Mouse (Mus musculus) CH12.LX (cell line): ENCODE results near the gene Fgfr2. TPM values are rescaled to one million over a fixed set of nuclear protein-coding genes. Genes with fewer than 3 reads are reported as not detected.

Experiments used
- DNase-seq: peaks from one replicate; pipeline ENCODE4 v3.0.0-alpha.2; 2013; ENCODE audit errors: extremely low read depth
- H3K27ac ChIP-seq: 2 replicates; pipeline ENCODE4 v1.5.1; 2012; ENCODE audit warnings: low read depth, mild to moderate bottlenecking, control low read depth, moderate library complexity; ENCODE audit not compliant: insufficient read depth
- H3K27me3 ChIP-seq: replicated peaks from 2 replicates; pipeline ENCODE3; 2012; ENCODE audit warnings: inconsistent platforms
- H3K36me3 ChIP-seq, 2 experiments: replicated peaks in 1 of 2; 2 replicates each; pipeline versions ENCODE3 to v1.6.1; 2012; ENCODE audit warnings: inconsistent platforms in 1 of 2, low read length in 1 of 2, mild to moderate bottlenecking in 1 of 2, mixed read lengths in 1 of 2, moderate library complexity in 1 of 2; ENCODE audit not compliant: control insufficient read depth in 1 of 2, insufficient read depth in 1 of 2
- H3K4me1 ChIP-seq, 2 experiments: 2 replicates each; pipeline ENCODE4 v1.6.1; 2012; ENCODE audit warnings: inconsistent platforms in 1 of 2, moderate library complexity in 1 of 2; ENCODE audit not compliant: insufficient read depth in 2 of 2, control insufficient read depth in 1 of 2
- H3K4me2 ChIP-seq: 2 replicates; pipeline ENCODE4 v1.6.1; 2012; ENCODE audit warnings: low read depth, mild to moderate bottlenecking, control low read depth; ENCODE audit not compliant: poor library complexity, insufficient read depth, severe bottlenecking
- H3K4me3 ChIP-seq, 3 experiments: fragments of 150-350 bp in 1 of 3; sonication (generic) in 1 of 3; replicated peaks in 1 of 3; 2 replicates each; pipeline versions ENCODE3 to v1.5.1; 2011 to 2012; ENCODE audit warnings: low read depth in 2 of 3, low read length in 2 of 3, mild to moderate bottlenecking in 2 of 3, moderate library complexity in 2 of 3, control low read depth in 1 of 3, improper control_type of control experiment in 1 of 3, inconsistent platforms in 1 of 3, mixed read lengths in 1 of 3; ENCODE audit not compliant: poor library complexity in 1 of 3
- H3K79me2 ChIP-seq: replicated peaks from 2 replicates; pipeline ENCODE4 v1.6.1; 2012; ENCODE audit warnings: mild to moderate bottlenecking, moderate library complexity; ENCODE audit not compliant: control insufficient read depth, poor library complexity, insufficient read depth, severe bottlenecking; ENCODE audit errors: extremely low read depth
- H3K9ac ChIP-seq: 2 replicates; pipeline ENCODE4 v1.6.1; 2012; ENCODE audit warnings: low read depth, mild to moderate bottlenecking, control low read depth, moderate library complexity; ENCODE audit not compliant: insufficient read depth
- H3K9me3 ChIP-seq: replicated peaks from 2 replicates; pipeline ENCODE3; 2012; ENCODE audit warnings: low read length, inconsistent platforms, mixed read lengths
- BHLHE40 ChIP-seq: IDR thresholded peaks from 2 replicates; pipeline ENCODE4 v1.6.1; 2011; ENCODE audit warnings: mild to moderate bottlenecking, low read depth, low read length, improper control_type of control experiment
- CHD2 ChIP-seq: IDR thresholded peaks from 2 replicates; pipeline ENCODE4 v1.6.1; 2011; ENCODE audit warnings: low read length, improper control_type of control experiment
- CTCF ChIP-seq, 2 experiments: IDR thresholded peaks in 1 of 2; conservative IDR thresholded peaks in 1 of 2; 2 replicates each; pipeline ENCODE4 v1.5.1; 2011 to 2012; ENCODE audit warnings: low read depth in 2 of 2, low read length in 2 of 2, improper control_type of control experiment in 1 of 2, inconsistent platforms in 1 of 2, mild to moderate bottlenecking in 1 of 2, moderate library complexity in 1 of 2
- EP300 ChIP-seq: IDR thresholded peaks from 2 replicates; pipeline ENCODE4 v1.6.1; 2011; ENCODE audit warnings: low read length, improper control_type of control experiment
- ETS1 ChIP-seq: conservative IDR thresholded peaks from 2 replicates; pipeline ENCODE4 v1.6.1; 2012; ENCODE audit warnings: low read depth, mild to moderate bottlenecking, inconsistent platforms, low read length, improper control_type of control experiment, moderate library complexity
- GABPA ChIP-seq: IDR thresholded peaks from 2 replicates; pipeline ENCODE4 v1.6.1; 2012; ENCODE audit warnings: low read depth, low read length, improper control_type of control experiment, inconsistent platforms; ENCODE audit not compliant: insufficient replicate concordance
- HCFC1 ChIP-seq: IDR thresholded peaks from 2 replicates; pipeline ENCODE4 v1.6.1; 2012; ENCODE audit warnings: low read depth, mild to moderate bottlenecking, inconsistent platforms, low read length, improper control_type of control experiment
- IRF4 ChIP-seq: IDR thresholded peaks from 2 replicates; pipeline ENCODE4 v1.6.1; 2014; ENCODE audit warnings: low read depth, mild to moderate bottlenecking, inconsistent platforms, low read length, improper control_type of control experiment
- JUN ChIP-seq: IDR thresholded peaks from 2 replicates; pipeline ENCODE4 v1.6.1; 2011; ENCODE audit warnings: low read depth, mild to moderate bottlenecking, low read length, improper control_type of control experiment, moderate library complexity; ENCODE audit not compliant: insufficient read depth
- JUND ChIP-seq: conservative IDR thresholded peaks from 2 replicates; pipeline ENCODE4 v1.6.1; 2011; ENCODE audit warnings: low read depth, low read length, improper control_type of control experiment
- KAT2A ChIP-seq: IDR thresholded peaks from 2 replicates; pipeline ENCODE4 v1.6.1; 2012; ENCODE audit warnings: low read length, improper control_type of control experiment, inconsistent platforms; ENCODE audit not compliant: insufficient replicate concordance
- MAFK ChIP-seq: IDR thresholded peaks from 2 replicates; pipeline ENCODE4 v1.6.1; 2011; ENCODE audit warnings: low read length, improper control_type of control experiment; ENCODE audit not compliant: insufficient replicate concordance
- MAX ChIP-seq: IDR thresholded peaks from 2 replicates; pipeline ENCODE4 v1.6.1; 2011; ENCODE audit warnings: low read length, improper control_type of control experiment
- MAZ ChIP-seq: IDR thresholded peaks from 2 replicates; pipeline ENCODE4 v1.6.1; 2012; ENCODE audit warnings: low read depth, mild to moderate bottlenecking, inconsistent platforms, low read length, improper control_type of control experiment, moderate library complexity
- MEF2A ChIP-seq: IDR thresholded peaks from 2 replicates; pipeline ENCODE4 v1.6.1; 2014; ENCODE audit warnings: low read depth, mild to moderate bottlenecking, inconsistent platforms, low read length, improper control_type of control experiment, borderline replicate concordance
- MXI1 ChIP-seq: IDR thresholded peaks from 2 replicates; pipeline ENCODE4 v1.6.1; 2011; ENCODE audit warnings: mild to moderate bottlenecking, low read depth, low read length, improper control_type of control experiment
- NELFE ChIP-seq: IDR thresholded peaks from 2 replicates; pipeline ENCODE4 v1.6.1; 2011; ENCODE audit warnings: low read depth, low read length, improper control_type of control experiment
- NRF1 ChIP-seq: IDR thresholded peaks from 2 replicates; pipeline ENCODE4 v1.6.1; 2014; ENCODE audit warnings: low read depth, mild to moderate bottlenecking, inconsistent platforms, low read length, improper control_type of control experiment, moderate library complexity
- PAX5 ChIP-seq: IDR thresholded peaks from 2 replicates; pipeline ENCODE4 v1.6.1; 2012; ENCODE audit warnings: low read length, inconsistent platforms, mixed read lengths
- POLR2A ChIP-seq: IDR thresholded peaks from 2 replicates; pipeline ENCODE4 v1.6.1; 2011; ENCODE audit warnings: low read depth, mild to moderate bottlenecking, improper control_type of control experiment, low read length
- POLR2AphosphoS2 ChIP-seq: IDR thresholded peaks from 2 replicates; pipeline ENCODE4 v1.6.1; 2011; ENCODE audit warnings: low read depth, low read length, improper control_type of control experiment
- RAD21 ChIP-seq: IDR thresholded peaks from 2 replicates; pipeline ENCODE4 v1.6.1; 2011; ENCODE audit warnings: low read depth, mild to moderate bottlenecking, low read length, improper control_type of control experiment, moderate library complexity
- RCOR1 ChIP-seq: conservative IDR thresholded peaks from 2 replicates; pipeline ENCODE4 v1.6.1; 2012; ENCODE audit warnings: low read depth, mild to moderate bottlenecking, inconsistent platforms, low read length, improper control_type of control experiment
- SMC3 ChIP-seq: IDR thresholded peaks from 2 replicates; pipeline ENCODE4 v1.6.1; 2011; ENCODE audit warnings: low read depth, low read length, improper control_type of control experiment
- TBP ChIP-seq: conservative IDR thresholded peaks from 2 replicates; pipeline ENCODE4 v1.6.1; 2011; ENCODE audit warnings: low read depth, low read length, improper control_type of control experiment
- UBTF ChIP-seq: IDR thresholded peaks from 2 replicates; pipeline ENCODE4 v1.6.1; 2012; ENCODE audit warnings: low read depth, mild to moderate bottlenecking, inconsistent platforms, low read length, improper control_type of control experiment, moderate library complexity
- USF2 ChIP-seq: conservative IDR thresholded peaks from 2 replicates; pipeline ENCODE4 v1.6.1; 2011; ENCODE audit warnings: low read depth, low read length, improper control_type of control experiment
- ZC3H11A ChIP-seq: IDR thresholded peaks from 2 replicates; pipeline ENCODE4 v1.6.1; 2012; ENCODE audit warnings: low read depth, mild to moderate bottlenecking, inconsistent platforms, low read length, improper control_type of control experiment
- ZKSCAN1 ChIP-seq: IDR thresholded peaks from 2 replicates; pipeline ENCODE4 v1.6.1; 2012; ENCODE audit warnings: low read depth, inconsistent platforms, low read length, improper control_type of control experiment, borderline replicate concordance
- ZMIZ1 ChIP-seq: IDR thresholded peaks from 2 replicates; pipeline ENCODE4 v1.6.1; 2012; ENCODE audit warnings: low read depth, mild to moderate bottlenecking, inconsistent platforms, low read length, improper control_type of control experiment
- ZNF384 ChIP-seq: IDR thresholded peaks from 2 replicates; pipeline ENCODE4 v1.6.1; 2012; ENCODE audit warnings: low read depth, low read length, improper control_type of control experiment, inconsistent platforms
- dilution Hi-C: fragments of 300-500 bp; cut with MboI; formaldehyde crosslinking; loops from 2 replicates; pipeline ENCODE4 v1.14.3; 2020; ENCODE audit warnings: low sequenced_read_pairs; ENCODE audit not compliant: extremely low pct_unique_long_range_greater_than_20kb, extremely low pct_ligation_motif_present
- in situ Hi-C: fragments of 300-500 bp; cut with MboI; formaldehyde crosslinking; loops from 3 replicates; pipeline ENCODE4 v1.14.3; 2019; ENCODE audit warnings: low sequenced_read_pairs, low pct_ligation_motif_present, low pct_unique_long_range_greater_than_20kb, mixed read lengths
- polyA plus RNA-seq: library from polyadenylated mRNA; unstranded; fragments of >175 nt; gene quantifications from 2 replicates; pipeline ENCODE4 v1.2.1, GENCODE M21; 2012; ENCODE audit warnings: low read depth; ENCODE audit not compliant: insufficient read length
- total RNA-seq, 2 experiments: library from RNA; depleted of rRNA; stranded (reverse); fragments of 300-350 nt in 1 of 2; fragments of >200 nt in 1 of 2; gene quantifications; 2 replicates each; pipeline ENCODE4 v1.2.3; 2012 to 2014

Fgfr2 gene
- total and polyA plus RNA-seq, 3 experiments: not detected

- peak overlapping the region; percentile 67; the same call in 1 of the 2 replicates for H3K9ac ChIP-seq
- H3K36me3 ChIP-seq: peaks cover 26 to 78% of the 10 kb centered on the region in 2 experiments
- in situ Hi-C loops: no loop called here
- peak overlapping the region; percentile 60 for H3K27ac ChIP-seq
- no peaks in the 10 kb centered on the region for H3K9me3 ChIP-seq
- H3K79me2 ChIP-seq: no peaks in the 10 kb centered on the region
- H3K27me3 ChIP-seq: no peaks in the 10 kb centered on the region
- peak overlapping the region; percentile 39; the same call in 1 of the 2 replicates for H3K4me2 ChIP-seq
- H3K4me1 ChIP-seq: peaks cover 20 to 58% of the 10 kb centered on the region in 2 experiments
- peak; percentile 24 for DNase-seq
- TF ChIP-seq ETS1 (no peak), BHLHE40 (0 out of 2 replicates have a peak, but pooled peaks have one; percentile 19)
- H3K4me3 ChIP-seq: no peak overlapping the region
- dilution Hi-C loops: no loop called here
These were observed 386.9 kb downstream of the Fgfr2 start for GRCm38 (mm10) chr7:132736099-132736862.

- peak overlapping the region; percentile 67 for H3K9ac ChIP-seq
- H3K36me3 ChIP-seq: peaks cover 21 to 78% of the 10 kb centered on the region in 2 experiments
- no peak for TF ChIP-seq JUND
- no peak; the same call in 1 of the 2 replicates for TF ChIP-seq POLR2A
- TF ChIP-seq ZNF384: no peak
- TF ChIP-seq UBTF: no peak
- TF ChIP-seq HCFC1: peak; percentile 69
- TF ChIP-seq ZKSCAN1: peak; percentile 98
- peak; percentile 65; the same call in 1 of the 2 replicates for TF ChIP-seq NELFE
- no peak for TF ChIP-seq USF2
- no peak for TF ChIP-seq PAX5
- no peak for TF ChIP-seq TBP
- TF ChIP-seq ZC3H11A: peak; percentile 60; the same call in 1 of the 2 replicates
- peak; percentile 88 for TF ChIP-seq CHD2
- TF ChIP-seq JUN: no peak
- TF ChIP-seq MXI1: peak; percentile 47; the same call in 1 of the 2 replicates
- no peak for TF ChIP-seq EP300
- 0 out of 2 replicates have a peak, but pooled peaks have one; percentile 18 for TF ChIP-seq NRF1
- peak; percentile 76; the same call in 1 of the 2 replicates for TF ChIP-seq MEF2A
- 0 out of 2 replicates have a peak, but pooled peaks have one; percentile 53 for TF ChIP-seq MAX
- peak; percentile 81 for TF ChIP-seq RAD21
- TF ChIP-seq KAT2A: no peak
- no peak for TF ChIP-seq RCOR1
- peak; percentile 77 for TF ChIP-seq MAZ
- no peak for TF ChIP-seq POLR2AphosphoS2
- TF ChIP-seq CTCF (conservative IDR thresholded peaks at IDR 0.05 in 1 of 2, IDR thresholded peaks at IDR 0.05 in 1 of 2; ENCODE audit: low read depth in 2 of 2, low read length in 2 of 2): peak; percentile 45 to 95; a peak in 2 of 4 replicates
- TF ChIP-seq IRF4: peak; percentile 69; the same call in 1 of the 2 replicates
- TF ChIP-seq ZMIZ1: no peak
- TF ChIP-seq MAFK: no peak
- no peak for TF ChIP-seq GABPA
- TF ChIP-seq SMC3: peak; percentile 96
- peak; percentile 56; the same call in 1 of the 2 replicates for TF ChIP-seq BHLHE40
These were observed 388.0 kb downstream of the Fgfr2 start for GRCm38 (mm10) chr7:132735145-132735544.

More at GRCm38 (mm10) chr7:132735145-132735544, 388.0 kb downstream of the Fgfr2 start:
- Histone ChIP-seq H3K4me3 (no peak overlapping the region), H3K27ac (peak overlapping the region; percentile 60), H3K4me1 (peaks cover 25 to 70% of the 10 kb centered on the region in 2 experiments), H3K9me3 (no peaks in the 10 kb centered on the region), H3K79me2 (no peaks in the 10 kb centered on the region), H3K4me2 (peak overlapping the region; percentile 39), H3K27me3 (no peaks in the 10 kb centered on the region)
- in situ Hi-C loops: no loop called here
- dilution Hi-C loops: no loop called here
- peak; percentile 96 for DNase-seq
